Mouse (Mus musculus): Measurements from ENCODE around the gene Cacna1c.

GRCm38 (mm10) chr6:119018256-119018655 lies 178.0 kb downstream of the Cacna1c start:
- TF ChIP-seq CTCF (IDR thresholded peaks at IDR 0.05; ENCODE audit: low read depth) (no peak), EP300 (optimal IDR thresholded peaks at IDR 0.05) (no peak)
